Mouse (Mus musculus) mouse trophoblast stem cell (cell line): Measurements from ENCODE around the gene Rps6kc1.

ENCODE experiments used
- in situ Hi-C, 2 experiments: fragments of 300-500 bp; cut with MseI, MboI; formaldehyde crosslinking; loops; 2 replicates in 1 of 2; 3 replicates in 1 of 2; pipeline ENCODE4 v1.15.1; 2025

Gene Rps6kc1

DNA sequence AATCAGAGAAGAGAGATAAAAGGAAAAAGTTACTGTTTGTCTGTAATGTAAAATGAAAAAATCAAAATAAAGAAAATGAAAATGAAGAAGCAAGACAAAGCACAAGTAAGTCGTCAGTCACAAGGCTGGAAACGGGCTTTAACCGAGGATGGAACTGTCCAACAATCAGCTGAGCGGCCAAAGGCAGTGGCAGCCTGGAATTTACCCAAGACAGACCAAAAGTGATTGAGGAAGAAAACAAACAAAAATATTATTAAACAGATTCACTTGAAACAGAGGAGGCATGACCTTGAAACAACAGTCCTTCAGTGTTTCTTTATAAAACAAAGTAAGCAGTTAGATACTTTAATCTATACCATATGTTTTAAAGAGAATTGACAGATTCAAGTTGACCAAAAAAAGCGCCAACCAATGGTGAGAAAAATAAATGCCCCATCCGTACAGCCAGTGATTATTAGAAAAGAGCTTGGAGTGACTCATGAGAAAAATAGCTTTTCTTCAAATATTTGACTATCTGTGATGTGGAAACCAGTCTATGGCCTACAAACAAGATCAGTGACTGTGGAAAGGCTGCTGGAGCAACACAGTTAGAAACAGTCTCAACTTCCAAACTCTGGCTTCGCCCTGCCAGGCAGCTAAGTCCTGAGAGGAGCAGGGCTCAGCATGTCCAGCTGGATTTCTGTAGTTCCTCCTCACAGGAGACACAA, 77.2 kb downstream of the Rps6kc1 start:
- in situ Hi-C loops: loop anchor here in 1 of 2 experiments (5.0 kb wide), 1 partner anchor 48 kb away; no protein-coding TSS in a partner anchor

- in situ Hi-C loops: loop anchor here in 1 of 2 experiments (5.0 kb wide), 1 partner anchor 49 kb away; no protein-coding TSS in a partner anchor
Measured at GRCm38 (mm10) chr1:190832965-190833630, 78.5 kb downstream of the Rps6kc1 start.

DNA sequence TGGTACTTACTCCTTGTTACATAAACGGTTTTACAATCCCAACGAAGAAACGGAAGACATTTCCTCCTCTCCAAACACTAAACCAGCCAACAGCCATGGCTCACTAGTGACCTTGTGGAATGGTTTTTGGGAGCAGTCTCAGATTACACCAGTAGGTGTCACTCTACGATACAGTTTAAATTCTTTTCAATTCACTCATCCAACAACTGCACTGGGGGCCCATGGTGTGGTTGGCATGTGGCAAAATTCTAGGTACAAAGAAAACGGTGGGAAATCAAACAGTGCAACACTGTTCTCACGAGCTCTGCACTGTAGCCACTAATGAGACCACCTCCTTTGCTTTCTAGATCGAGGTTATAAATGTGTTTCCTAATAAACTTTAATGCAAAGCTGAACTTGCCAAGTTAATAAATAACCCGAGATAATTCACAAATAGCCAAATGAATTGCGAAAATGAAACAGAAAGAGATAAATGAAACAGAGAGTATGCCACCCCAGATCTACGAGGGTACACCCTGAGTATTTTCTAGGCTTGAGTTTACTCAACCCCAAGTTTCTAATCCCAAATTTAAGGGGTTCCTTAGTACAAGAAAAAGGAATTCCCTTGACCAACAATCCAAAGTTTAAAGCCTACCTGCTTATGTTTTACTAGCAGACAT, 79.6 kb downstream of the Rps6kc1 start:
- in situ Hi-C loops: loop anchor here in 1 of 2 experiments (5.0 kb wide), 1 partner anchor 50 kb away; no protein-coding TSS in a partner anchor

GRCm38 (mm10) chr1:190826486-190827034, 85.0 kb downstream of the Rps6kc1 start:
- in situ Hi-C loops: no loop called here

DNA sequence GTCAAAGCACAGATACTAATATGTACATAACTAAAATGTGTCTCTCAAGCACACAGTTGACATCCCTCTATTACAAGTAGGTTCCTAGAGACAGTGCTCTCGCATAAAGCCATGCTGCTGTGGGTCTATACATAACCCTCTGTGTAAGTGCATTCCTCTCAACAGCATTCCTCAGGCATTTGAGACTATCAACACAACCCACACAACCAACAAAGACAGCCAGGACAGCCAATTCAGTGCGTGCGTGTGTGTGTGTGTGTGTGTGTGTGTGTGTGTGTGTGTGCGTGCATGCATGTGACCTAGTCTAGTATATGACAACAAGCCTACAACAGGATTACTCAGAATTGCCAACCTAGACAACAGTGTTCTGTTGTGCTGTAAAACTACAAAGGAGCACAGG, 87.8 kb downstream of the Rps6kc1 start:
- in situ Hi-C loops: no loop called here

- in situ Hi-C loops: no loop called here
Measured at GRCm38 (mm10) chr1:190816141-190816540, 95.4 kb downstream of the Rps6kc1 start.

DNA sequence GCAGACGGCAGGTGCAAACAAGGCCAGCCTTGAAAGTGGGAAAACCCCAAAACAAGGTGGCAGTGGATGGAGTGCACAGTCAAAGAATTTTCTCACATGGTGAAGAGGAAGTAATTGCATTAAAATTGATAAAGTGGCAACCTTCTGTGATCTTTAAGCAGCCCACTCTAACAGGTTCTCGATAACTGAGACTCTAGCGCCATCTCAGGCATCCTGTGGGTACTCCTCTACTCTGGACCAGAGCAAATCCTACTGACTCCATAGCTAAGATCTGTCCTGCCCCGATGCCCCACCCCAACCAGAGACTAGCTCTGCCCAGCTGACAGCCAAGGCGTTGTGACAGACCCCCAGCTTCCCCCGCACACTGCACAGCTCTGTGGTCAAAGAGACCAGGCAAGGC, 101.2 kb downstream of the Rps6kc1 start:
- in situ Hi-C loops: no loop called here

- in situ Hi-C loops: no loop called here
Measured at GRCm38 (mm10) chr1:190808766-190809221, 102.8 kb downstream of the Rps6kc1 start.

GRCm38 (mm10) chr1:190806817-190807216, 104.8 kb downstream of the Rps6kc1 start:
- in situ Hi-C loops: no loop called here

DNA sequence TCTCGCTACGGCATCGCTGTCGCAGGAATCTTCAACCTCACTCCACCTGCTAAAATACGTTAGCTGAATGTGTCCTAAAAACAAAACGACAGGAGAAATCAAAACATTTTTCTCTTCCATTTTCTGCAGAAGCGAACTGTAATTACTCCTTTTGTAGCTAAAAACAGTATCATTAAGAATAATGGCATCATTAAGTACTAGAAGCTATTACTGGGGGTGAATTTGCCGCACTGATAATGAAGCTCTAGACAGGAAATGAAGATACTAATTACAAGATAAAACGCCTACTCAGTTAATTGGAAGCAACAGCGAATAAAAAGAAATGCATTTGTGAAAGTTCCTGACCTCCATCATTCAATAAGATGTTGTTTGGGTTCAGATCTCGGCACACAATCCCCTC, 112.9 kb downstream of the Rps6kc1 start:
- in situ Hi-C loops: no loop called here

DNA sequence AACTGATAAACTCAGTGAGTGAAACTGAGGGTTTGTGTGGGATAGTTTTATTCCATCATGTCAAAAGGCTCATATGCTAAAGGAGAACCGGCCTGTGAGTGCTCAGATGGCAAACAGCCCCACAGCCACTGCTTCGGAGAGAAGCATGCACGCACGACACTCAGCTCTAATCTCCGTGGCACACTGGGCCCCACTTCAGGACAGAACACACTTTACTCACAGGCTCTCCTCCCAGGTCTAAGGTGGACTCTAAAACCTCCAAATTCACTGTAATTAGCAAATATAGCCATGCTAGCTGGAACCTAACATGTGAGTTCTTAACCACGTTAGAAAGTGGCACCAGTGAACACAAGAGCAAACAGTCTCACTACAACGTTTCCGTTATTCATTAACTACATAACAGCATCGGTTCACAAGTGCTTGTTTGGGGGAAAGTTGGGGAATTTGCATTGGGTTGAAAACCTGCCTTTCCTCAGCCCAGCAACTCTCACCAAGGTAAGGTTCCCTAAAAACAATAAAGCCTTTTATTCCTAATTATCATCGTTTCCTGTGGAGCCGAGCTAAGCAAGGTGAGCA, 114.0 kb downstream of the Rps6kc1 start:
- in situ Hi-C loops: no loop called here

DNA sequence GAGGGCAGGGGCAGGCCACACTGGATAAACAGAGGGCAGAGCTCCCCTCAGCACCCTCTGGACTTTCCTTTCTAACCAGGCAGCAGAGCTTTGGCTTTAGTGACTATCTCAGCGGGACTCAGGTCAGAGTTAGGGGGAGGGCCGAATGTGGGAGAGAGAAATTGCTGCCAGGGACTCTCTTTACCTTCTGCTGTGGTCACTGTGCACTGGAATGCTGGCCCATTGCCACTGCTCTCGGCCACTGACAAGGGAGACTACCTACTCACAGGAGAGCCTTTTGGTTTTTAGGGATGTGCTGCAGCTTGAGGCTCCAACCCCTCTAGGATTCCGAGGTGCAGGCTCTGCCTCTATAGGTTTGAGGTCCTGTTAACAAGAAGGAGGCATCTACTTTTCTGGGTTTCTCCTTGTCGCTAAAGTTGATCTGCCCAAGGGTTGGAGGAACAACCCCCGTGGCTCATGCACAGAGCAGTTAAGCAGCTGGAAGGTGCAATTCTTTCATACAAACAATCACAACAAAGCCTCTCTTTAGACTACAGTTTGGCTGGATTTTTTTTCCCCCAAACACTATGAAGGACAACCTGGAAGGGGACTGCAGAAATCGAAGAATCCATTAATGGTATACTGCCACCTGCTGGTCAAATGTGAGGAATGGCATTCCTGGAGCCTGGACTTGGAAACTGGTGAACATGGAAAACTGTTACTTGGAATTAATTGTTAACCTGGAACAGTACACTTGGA, 114.7 kb downstream of the Rps6kc1 start:
- in situ Hi-C loops: no loop called here

DNA sequence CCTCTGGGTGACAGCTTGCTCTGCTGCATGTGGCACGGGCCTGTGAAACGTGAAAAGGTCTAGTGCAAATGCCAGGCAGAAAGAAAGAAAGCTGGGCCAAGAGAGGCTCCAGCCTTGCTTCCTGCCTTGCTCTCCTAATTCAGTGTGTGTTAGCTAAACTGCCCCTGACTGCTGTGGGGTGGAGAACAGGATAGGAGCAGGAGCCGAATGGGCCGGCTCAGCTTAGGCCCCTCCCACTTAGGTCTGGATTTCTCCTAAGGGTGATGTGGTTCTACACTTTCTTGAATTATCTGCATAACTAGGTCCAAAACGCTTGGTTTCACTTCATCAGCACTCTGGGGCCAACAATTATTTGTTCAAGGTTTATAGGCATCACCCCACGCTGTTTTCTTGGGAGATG, 119.9 kb downstream of the Rps6kc1 start:
- in situ Hi-C loops: no loop called here

- in situ Hi-C loops: no loop called here
Measured at GRCm38 (mm10) chr1:190790720-190791119, 120.8 kb downstream of the Rps6kc1 start.

DNA sequence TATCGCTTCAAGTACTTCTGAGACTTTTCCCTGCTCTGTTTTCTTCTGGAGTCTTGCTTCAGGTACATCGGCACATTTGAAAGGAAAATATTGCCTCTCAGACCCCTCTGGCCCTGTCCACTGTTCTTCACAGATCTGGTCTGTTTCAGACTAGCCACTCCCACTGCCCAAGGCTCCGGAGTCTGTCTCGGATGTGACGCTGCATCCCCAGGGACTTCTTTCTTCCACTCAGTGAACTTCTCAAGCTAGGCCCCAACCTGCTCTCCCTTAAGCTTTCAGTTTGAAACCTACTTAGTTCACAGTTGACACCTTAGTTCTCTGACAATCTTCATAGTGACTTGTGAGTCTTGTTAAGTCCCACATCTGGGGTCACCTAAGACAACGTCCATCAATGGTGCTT, 133.9 kb downstream of the Rps6kc1 start:
- in situ Hi-C loops: no loop called here

DNA sequence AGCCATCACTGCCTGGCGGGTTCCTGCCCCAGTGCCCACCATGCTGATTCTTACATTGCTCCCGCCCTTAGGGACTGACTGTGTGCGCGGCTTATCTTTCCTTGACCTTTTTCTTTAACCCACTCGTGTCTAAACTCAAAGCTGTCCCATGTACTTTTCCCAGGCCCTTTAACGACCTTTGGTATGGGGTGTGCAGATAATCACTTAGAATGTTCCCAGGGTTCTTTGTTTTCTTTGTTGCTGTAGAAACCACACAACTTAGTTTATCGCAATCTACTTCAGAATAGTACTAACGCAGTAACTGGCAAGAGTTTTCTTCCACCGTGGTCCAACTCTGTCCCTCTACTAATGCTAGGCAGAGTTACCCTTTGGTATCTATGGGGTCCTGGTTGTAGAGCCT, 135.3 kb downstream of the Rps6kc1 start:
- in situ Hi-C loops: no loop called here

- in situ Hi-C loops: no loop called here
Measured at GRCm38 (mm10) chr1:190772088-190772885, 139.3 kb downstream of the Rps6kc1 start.

DNA sequence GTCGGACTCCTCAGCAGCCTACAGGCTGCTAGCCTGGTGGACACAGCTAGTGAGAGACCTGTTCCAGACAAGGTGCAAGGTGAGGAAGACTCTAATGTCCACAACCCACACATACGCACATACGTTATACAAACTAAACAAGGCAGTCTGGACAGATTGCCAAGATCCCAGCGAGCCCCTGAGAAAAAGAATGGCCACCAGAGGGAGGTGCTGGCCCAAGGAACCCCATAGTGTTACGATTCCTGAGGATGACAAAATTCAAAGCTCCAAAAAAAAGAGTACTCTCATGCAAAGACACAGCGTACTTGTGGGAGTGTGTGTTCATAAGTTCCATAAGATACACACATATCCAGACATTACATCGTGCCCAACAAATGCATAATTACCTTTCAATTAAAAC, 141.8 kb downstream of the Rps6kc1 start:
- in situ Hi-C loops: no loop called here

- in situ Hi-C loops: no loop called here
Measured at GRCm38 (mm10) chr1:190768307-190768706, 143.3 kb downstream of the Rps6kc1 start.

- in situ Hi-C loops: no loop called here
Measured at GRCm38 (mm10) chr1:190767621-190768020, 143.9 kb downstream of the Rps6kc1 start.
